Mouse (Mus musculus) cerebellum, adult 8-10 months (tissue): Measurements from ENCODE around the gene Med6.
"Not testable (repeated sequence)": the region's sequence is repeated elsewhere in the genome, so short reads cannot be mapped to it uniquely, and the experiment has no call there.

Source experiments
- DNase-seq: peaks from one replicate; pipeline ENCODE4 v3.0.0; 2022

Med6 gene

GRCm38 (mm10) chr12:81547163-81547562 lies 47.6 kb downstream of the Med6 start:
- DNase-seq: no peak

- no peak for DNase-seq
Measured at GRCm38 (mm10) chr12:81533029-81533419, 61.8 kb downstream of the Med6 start.

DNA sequence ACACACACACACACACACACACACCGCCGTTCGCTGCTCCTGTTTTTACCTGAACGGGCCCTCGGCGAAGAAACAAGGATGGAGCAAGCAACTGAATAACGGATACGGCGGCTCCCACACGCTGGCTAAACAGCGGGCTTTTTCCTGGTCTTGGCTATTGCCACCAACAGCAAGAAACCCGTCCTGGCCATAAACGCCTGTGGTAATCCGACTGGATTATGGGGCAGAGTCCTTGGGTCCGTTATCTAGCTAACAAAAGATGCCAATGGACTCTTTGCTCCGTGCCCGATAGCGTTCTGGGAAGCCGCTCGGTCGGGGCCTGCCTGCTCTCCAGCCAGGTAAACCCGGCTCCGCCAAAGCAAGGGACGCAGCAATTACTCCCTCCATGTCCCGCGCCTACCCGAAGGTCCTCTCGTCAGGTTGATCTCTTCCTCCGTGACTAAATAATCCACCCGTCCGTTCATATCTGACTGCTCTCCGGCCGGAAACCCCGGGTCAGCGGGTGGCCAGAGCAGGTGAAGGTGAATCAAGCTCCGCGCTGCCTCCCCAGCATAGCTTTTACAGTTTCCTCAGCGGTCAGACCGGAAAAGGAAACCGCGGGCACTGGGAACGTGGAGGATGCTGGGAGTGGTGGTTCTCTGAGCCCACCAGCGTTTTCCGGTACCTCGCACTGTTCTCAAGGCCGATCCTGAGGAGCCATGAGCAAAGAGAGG lies 62.3 kb downstream of the Med6 start, which contains the start of the genes Gm20498 and Synj2bp:
Gene Gm20498 (minus strand): TSS at position 590 of the 713 bp plus-strand sequence.
Gene Synj2bp (minus strand): TSS at position 596 of the 713 bp plus-strand sequence.
- peak; percentile 84 for DNase-seq

DNA sequence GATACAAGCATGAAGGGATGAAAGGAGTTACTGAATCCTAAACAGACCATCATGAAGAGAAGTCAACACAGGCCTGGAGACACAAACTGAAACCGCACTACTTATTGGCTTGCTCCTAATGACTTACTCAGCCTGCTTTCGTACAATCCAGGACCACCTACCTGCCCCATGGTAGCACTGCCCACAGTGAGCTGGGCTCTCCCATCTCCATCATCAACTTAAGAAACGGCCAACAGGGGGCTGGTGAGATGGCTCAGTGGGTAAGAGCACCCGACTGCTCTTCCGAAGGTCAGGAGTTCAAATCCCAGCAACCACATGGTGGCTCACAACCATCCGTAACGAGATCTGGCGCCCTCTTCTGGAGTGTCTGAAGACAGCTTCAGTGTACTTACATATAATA lies 64.2 kb downstream of the Med6 start:
- not testable (repeated sequence) for DNase-seq
